Mouse (Mus musculus) midbrain, embryonic 14.5 days (tissue): ENCODE results near the gene Megf11. TPM values are rescaled to one million over a fixed set of nuclear protein-coding genes. Genes with fewer than 3 reads are reported as not detected.
"Not testable (repeated sequence)": the region's sequence is repeated elsewhere in the genome, so short reads cannot be mapped to it uniquely, and the experiment has no call there.

Experiments used
- ATAC-seq: fragments of 200-750 bp; cut with Nextera tagmentation; 2 replicates; pipeline ENCODE4 v1.8.0; 2017; ENCODE audit warnings: moderate number of reproducible peaks, moderate library complexity; ENCODE audit not compliant: low FRiP score, low TSS enrichment
- DNase-seq: peaks from one replicate; pipeline ENCODE4 v3.0.0-alpha.2; 2015
- H3K27ac ChIP-seq: fragments of 300-500 bp; sonication (generic); replicated peaks from 2 replicates; pipeline ENCODE4 v1.5.1; 2014; ENCODE audit warnings: mild to moderate bottlenecking, low read depth, low read length, moderate library complexity
- H3K27me3 ChIP-seq: fragments of 300-500 bp; sonication (generic); 2 replicates; pipeline ENCODE4 v1.6.1; 2014; ENCODE audit warnings: low read length, control low read depth, mixed read lengths; ENCODE audit not compliant: control insufficient read depth, insufficient read depth
- H3K36me3 ChIP-seq: fragments of 300-500 bp; sonication (generic); 2 replicates; pipeline ENCODE4 v1.6.1; 2014; ENCODE audit warnings: low read length, control low read depth; ENCODE audit not compliant: control insufficient read depth, insufficient read depth
- H3K4me1 ChIP-seq: fragments of 300-500 bp; sonication (generic); 2 replicates; pipeline ENCODE4 v1.6.1; 2014; ENCODE audit warnings: mild to moderate bottlenecking, antibody characterized with exemption, low read length, control low read depth; ENCODE audit not compliant: control insufficient read depth, insufficient read depth
- H3K4me2 ChIP-seq: fragments of 300-500 bp; sonication (generic); 2 replicates; pipeline ENCODE4 v1.6.1; 2014; ENCODE audit warnings: mild to moderate bottlenecking, low read length, moderate library complexity
- H3K4me3 ChIP-seq: fragments of 300-500 bp; sonication (generic); replicated peaks from 2 replicates; pipeline ENCODE4 v1.5.1; 2014; ENCODE audit warnings: low read depth, low read length
- H3K9ac ChIP-seq: fragments of 300-500 bp; sonication (generic); replicated peaks from 2 replicates; pipeline ENCODE4 v1.6.1; 2014; ENCODE audit warnings: mild to moderate bottlenecking, low read length, moderate library complexity
- H3K9me3 ChIP-seq: fragments of 300-500 bp; sonication (generic); 2 replicates; pipeline ENCODE4 v1.6.1; 2016; ENCODE audit warnings: low read length, control low read depth, mixed read lengths; ENCODE audit not compliant: control insufficient read depth
- WGBS: fragments of 180-500 bp; shearing (Covaris S2); extraction: QIAGEN DNeasy Blood & Tissue Kit; methylation state at CpG from one replicate; pipeline ENCODE4 v1.1.7; 2014; 5-methylcytosine and 5-hydroxymethylcytosine counted together
- polyA plus RNA-seq: library from polyadenylated mRNA; unstranded; fragments of >200 nt; fragmentation: Nextera tagmentation; extraction: Ambion mirVana; gene quantifications from 2 replicates; pipeline ENCODE4 v1.2.1, GENCODE M21; 2014

The Megf11 gene
- polyA plus RNA-seq, 1 experiment from 2014 or later = 18.6 TPM

DNA sequence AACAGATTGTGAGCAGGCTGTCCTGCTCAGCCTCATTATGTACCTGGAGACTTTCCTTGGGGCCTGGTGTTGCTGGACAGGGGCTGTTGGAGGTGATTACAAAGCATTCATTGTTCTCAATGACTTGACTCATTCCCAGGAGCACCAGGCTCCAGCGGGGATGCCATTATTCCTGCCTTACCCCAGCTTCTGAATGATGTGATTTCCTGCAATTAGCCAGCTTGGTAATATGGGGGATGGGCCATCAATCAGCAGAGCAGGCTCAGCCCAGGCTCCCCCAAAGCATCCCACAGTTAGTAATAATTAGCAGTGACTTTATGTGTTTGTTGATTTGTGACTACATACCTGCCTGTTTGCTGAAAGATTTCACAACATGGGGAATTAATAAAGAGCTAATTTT is 279.2 kb downstream of the Megf11 start:
- no peak for ATAC-seq
- Histone ChIP-seq H3K27me3 (no peaks in the 10 kb centered on the region), H3K4me2 (no peak overlapping the region), H3K4me3 (no peak overlapping the region), H3K27ac (peak overlapping the region; percentile 14; the same call in 1 of the 2 replicates), H3K4me1 (peaks cover 24% of the 10 kb centered on the region), H3K9me3 (no peaks in the 10 kb centered on the region), H3K9ac (no peak overlapping the region), H3K36me3 (no peaks in the 10 kb centered on the region)
- DNase-seq = no peak
- 2% methylated on average over 1 of the region's 1 CpGs for WGBS

DNA sequence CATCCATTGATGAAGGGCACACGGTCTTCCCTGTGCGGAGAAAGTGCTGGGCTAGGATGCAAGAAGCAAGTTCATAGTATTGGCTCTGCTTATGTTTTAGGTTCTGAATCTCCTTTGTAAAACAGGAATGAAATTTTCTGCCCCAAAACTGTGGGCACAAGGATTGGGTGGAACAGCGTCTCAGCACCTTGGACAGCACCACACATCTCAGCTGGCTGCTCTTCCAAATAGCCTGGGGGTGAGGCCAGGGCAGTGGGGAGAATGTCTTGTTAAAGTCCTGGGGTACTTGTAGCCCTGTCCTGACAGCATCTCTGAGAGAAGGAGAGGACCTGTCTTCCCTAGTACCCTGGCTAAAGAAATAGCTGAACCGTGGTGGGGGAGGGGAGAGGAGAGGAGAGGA is 281.1 kb downstream of the Megf11 start:
- H3K4me2 ChIP-seq = no peak overlapping the region
- H3K27me3 ChIP-seq = no peaks in the 10 kb centered on the region
- DNase-seq (peak; percentile 41), ATAC-seq (no peak)
- no peak overlapping the region for H3K27ac ChIP-seq
- H3K4me3 ChIP-seq = no peak overlapping the region
- H3K36me3 ChIP-seq = no peaks in the 10 kb centered on the region
- no peaks in the 10 kb centered on the region for H3K9me3 ChIP-seq
- H3K9ac ChIP-seq = no peak overlapping the region
- peaks cover 16% of the 10 kb centered on the region for H3K4me1 ChIP-seq
- 32% methylated on average over 4 of the region's 4 CpGs for WGBS

DNA sequence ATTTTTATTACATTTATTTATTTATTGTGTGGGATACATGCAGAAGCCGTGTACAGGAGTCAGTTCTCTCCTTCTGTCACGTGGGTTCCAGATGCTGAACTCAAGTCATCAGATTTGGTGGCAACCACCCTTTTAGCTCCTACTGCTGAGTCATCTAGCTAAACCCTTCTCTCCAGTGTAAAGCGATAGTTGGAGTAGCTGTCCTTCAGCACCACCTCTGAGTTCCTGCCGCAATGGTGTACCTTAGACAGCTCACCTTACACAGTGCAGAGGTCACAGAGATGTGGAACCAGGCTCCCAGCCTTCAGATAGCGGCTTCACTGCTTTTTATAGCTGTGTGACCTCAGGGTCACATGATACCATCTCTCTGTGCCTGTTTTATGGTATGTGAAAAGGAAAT is 282.1 kb downstream of the Megf11 start:
- H3K36me3 ChIP-seq = no peaks in the 10 kb centered on the region
- H3K9me3 ChIP-seq = no peaks in the 10 kb centered on the region
- H3K27me3 ChIP-seq = no peaks in the 10 kb centered on the region
- H3K4me3 ChIP-seq = no peak overlapping the region
- no peak overlapping the region for H3K4me2 ChIP-seq
- no peak overlapping the region for H3K9ac ChIP-seq
- WGBS = 25% methylated on average over 5 of the region's 5 CpGs
- H3K27ac ChIP-seq = no peak overlapping the region
- peaks cover 16% of the 10 kb centered on the region for H3K4me1 ChIP-seq
- DNase-seq = no peak
- ATAC-seq = no peak

DNA sequence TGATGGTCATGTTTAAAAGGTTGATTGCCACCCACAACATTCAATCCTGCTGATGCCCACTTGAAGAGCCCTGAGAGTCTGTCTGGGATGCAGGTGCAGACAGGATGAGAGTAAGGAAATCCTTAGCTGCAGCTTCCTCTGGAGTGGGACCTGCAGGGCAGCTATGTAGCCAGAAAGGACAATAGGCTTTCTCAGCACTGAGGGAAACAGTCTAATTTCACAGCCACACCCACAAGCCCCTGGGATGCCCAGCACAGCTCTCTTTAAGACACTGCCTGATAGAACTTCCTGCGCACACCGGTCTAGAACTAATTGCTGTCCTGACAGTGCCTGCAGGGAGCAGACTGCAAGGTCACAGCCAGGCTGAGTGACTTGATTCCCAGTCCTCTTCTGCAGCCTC is 282.6 kb downstream of the Megf11 start:
- H3K9me3 ChIP-seq = no peaks in the 10 kb centered on the region
- H3K4me3 ChIP-seq = no peak overlapping the region
- H3K27ac ChIP-seq = no peak overlapping the region
- WGBS = 59% methylated on average over 2 of the region's 2 CpGs
- H3K27me3 ChIP-seq = no peaks in the 10 kb centered on the region
- H3K4me1 ChIP-seq = peaks cover 16% of the 10 kb centered on the region
- DNase-seq (no peak), ATAC-seq (no peak)
- no peaks in the 10 kb centered on the region for H3K36me3 ChIP-seq
- H3K9ac ChIP-seq = no peak overlapping the region
- H3K4me2 ChIP-seq = no peak overlapping the region

DNA sequence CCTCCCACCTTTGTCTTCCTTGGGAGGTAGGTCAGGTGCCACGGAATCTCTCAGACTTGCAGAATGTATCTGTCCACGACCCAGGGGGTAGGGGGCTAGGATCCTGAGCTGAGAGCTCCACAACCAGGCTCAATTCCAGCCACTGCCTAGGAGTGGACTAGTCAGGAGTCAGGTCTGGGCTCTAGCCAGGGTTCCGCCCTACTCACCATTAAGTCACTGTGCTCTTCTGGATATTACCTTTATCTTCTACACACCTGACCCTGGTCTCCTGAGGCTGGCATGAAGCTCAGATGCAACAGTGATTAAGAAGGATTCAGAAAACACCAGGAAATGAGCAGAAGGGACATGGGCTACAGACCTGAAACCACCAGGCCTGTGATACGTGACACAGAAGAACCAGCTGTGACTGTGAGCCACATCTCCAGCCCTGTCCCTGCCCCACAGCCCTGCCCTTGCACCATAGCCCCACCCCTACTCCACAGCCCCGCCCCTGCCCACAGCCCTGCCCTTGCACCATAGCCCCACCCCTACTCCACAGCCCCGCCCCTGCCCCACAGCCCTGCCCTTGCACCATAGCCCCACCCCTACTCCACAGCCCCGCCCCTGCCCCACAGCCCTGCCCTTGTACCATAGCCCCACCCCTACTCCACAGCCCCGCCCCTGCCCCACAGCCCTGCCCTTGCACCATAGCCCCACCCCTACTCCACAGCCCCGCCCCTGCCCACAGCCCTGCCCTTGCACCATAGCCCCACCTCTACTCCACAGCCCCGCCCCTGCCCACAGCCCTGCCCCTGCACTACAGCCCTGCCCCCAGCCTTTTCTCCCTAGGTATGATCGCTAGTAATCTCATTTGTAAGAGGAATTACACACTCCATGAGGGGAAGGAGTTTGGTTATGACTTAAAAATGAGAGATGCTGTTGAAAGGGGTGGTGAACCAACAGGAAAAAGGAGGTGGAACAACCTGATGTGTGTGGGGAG is 286.2 kb downstream of the Megf11 start:
- H3K36me3 ChIP-seq, H3K27ac ChIP-seq, H3K9me3 ChIP-seq, H3K9ac ChIP-seq, H3K4me3 ChIP-seq, H3K27me3 ChIP-seq, ATAC-seq, DNase-seq, H3K4me2 ChIP-seq: not testable (repeated sequence)
- peaks cover 13% of the 10 kb centered on the region; the same call in 1 of the 2 replicates for H3K4me1 ChIP-seq
- WGBS = 36% methylated on average over 11 of the region's 11 CpGs

DNA sequence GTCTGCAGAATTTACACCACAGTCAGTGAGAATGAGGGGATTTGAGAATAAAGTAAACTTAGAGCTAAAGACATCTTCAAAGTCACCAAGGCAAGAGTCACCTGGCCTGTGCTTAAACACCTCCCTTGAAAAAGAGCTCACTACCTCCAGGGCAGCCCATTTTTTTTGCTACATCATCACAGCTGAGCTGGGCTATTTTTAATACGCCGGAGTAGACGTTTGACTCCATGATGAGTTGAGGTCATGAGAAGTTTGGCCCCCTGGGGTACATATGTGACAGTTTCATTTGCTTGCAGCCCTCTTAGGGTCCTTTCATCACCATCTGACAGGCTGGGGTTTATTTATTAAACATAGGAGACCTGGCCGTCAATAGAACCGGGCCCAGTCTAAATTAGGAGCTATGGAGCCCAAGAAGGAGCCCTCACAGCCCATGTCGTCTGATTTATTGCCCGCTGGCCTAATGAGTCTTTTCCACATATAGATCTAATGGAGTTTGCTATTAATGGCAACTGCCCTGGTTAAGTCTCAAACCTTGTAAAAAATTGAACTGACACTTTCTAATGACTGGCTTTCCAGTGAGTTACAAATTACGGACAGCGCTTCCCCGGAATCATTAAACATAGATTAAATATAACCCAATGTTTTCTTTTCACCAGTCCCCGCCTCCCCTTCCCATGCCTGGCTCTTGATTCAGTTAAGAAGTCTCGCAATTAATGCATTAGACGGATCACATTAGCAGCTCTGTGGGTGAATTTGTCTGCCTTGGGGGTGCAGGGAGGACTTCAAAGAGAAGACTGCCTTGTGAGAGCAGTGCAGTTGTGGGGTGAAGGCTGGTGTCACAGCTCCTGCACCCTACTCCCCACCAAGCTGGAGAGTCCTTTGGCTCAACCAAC is 301.9 kb downstream of the Megf11 start:
- DNase-seq = peak; percentile 51
- Histone ChIP-seq H3K27me3 (no peaks in the 10 kb centered on the region), H3K36me3 (no peaks in the 10 kb centered on the region), H3K4me3 (no peak overlapping the region), H3K9me3 (no peaks in the 10 kb centered on the region), H3K9ac (no peak overlapping the region), H3K4me2 (no peak overlapping the region), H3K27ac (peak overlapping the region; percentile 49; the same call in 1 of the 2 replicates), H3K4me1 (peaks cover 8% of the 10 kb centered on the region; the same call in 1 of the 2 replicates)
- WGBS = 56% methylated on average over 13 of the region's 13 CpGs
- ATAC-seq = no peak

DNA sequence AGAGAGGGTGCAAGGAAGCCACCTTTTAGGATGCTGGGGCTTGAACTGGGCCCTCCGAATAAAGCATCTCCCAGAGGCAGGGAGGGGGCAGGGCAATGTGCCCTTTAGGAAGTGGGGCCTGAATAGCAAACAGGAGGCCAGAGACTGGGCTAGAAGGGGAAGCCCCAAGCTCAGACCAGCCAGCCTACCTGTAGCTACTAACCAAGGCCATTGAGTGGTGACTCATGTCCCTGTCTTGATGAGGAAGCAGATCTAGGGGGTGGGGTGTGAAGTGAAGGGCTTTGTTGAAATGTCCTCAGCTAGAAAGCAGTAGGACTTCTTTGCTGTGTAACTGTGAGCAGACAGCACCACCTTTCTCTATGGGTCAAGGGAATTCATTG is 302.6 kb downstream of the Megf11 start:
- DNase-seq = no peak
- Histone ChIP-seq H3K4me3 (no peak overlapping the region), H3K9ac (no peak overlapping the region), H3K4me1 (peaks cover 8% of the 10 kb centered on the region; the same call in 1 of the 2 replicates), H3K27ac (no peak overlapping the region), H3K27me3 (no peaks in the 10 kb centered on the region), H3K4me2 (no peak overlapping the region), H3K36me3 (no peaks in the 10 kb centered on the region), H3K9me3 (no peaks in the 10 kb centered on the region)
- ATAC-seq = no peak
- 63% methylated on average over 1 of the region's 1 CpGs for WGBS

DNA sequence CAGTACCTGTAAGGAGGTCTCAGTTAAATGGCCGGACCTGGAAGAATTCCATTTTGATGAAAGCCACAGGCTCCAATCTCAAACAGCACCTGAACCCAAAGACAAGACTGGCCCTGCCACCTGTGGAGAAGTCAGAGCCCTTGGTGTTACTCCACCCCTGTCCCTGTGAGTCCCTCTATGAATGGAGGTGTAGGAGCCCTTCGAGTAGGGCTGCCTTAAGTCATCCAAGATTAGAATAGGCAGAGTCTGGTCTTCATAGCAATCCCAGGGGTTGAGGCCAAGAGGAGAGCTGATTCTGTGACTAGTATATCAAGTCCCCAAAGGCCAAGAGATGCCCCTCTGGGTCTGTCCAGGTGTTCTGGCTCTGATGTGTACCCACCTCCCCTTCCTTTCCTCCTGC is 305.3 kb downstream of the Megf11 start:
- no peak overlapping the region for H3K9ac ChIP-seq
- 84% methylated on average over 2 of the region's 2 CpGs for WGBS
- H3K27ac ChIP-seq = no peak overlapping the region
- H3K36me3 ChIP-seq = peaks cover 11% of the 10 kb centered on the region; the same call in 1 of the 2 replicates
- 0 out of 2 replicates have a peak, but pooled peaks cover 3% of the 10 kb centered on the region for H3K4me1 ChIP-seq
- H3K4me2 ChIP-seq = no peak overlapping the region
- no peaks in the 10 kb centered on the region for H3K27me3 ChIP-seq
- no peak for ATAC-seq
- H3K9me3 ChIP-seq = no peaks in the 10 kb centered on the region
- H3K4me3 ChIP-seq = no peak overlapping the region
- DNase-seq = no peak
